ENCODE assay signal across 11 mouse cellular contexts in genomic region chr11:109884801-109885200, GRCm38 (mm10). TPM values are rescaled to one million over a fixed set of nuclear protein-coding genes. Genes with fewer than 3 reads are reported as not detected.
A peak's percentile ranks its signal among the peaks of the same experiment; 100 is the strongest.
DNase-seq lines count a peak whose midpoint lies in the region; ATAC-seq lines count a peak whose summit lies in the region.
"Had no signal": no experiment of that assay in that cellular context is flagged by ENCODE, and none has a peak within 500 bp of the region (broad histone marks: within the 10 kb centered on the region; RNA-seq: fewer than 3 reads in every experiment).

No protein-coding gene starts in this region.

- 26% methylated on average over 4 of the region's 4 CpGs for WGBS in lung, embryonic 15.5 days
- 93% methylated on average over 4 of the region's 4 CpGs for WGBS in midbrain, embryonic 13.5 days

- H3K9me3 ChIP-seq in lung, embryonic 15.5 days, result no peaks in the 10 kb centered on the region
- no peaks in the 10 kb centered on the region for H3K9me3 ChIP-seq in midbrain, embryonic 13.5 days
- H3K9me3 ChIP-seq: liver, embryonic 12.5 days; midbrain, embryonic 15.5 days had no signal

- peak; percentile 92 for ATAC-seq in lung, embryonic 15.5 days (ENCODE audit: borderline replicate concordance, extremely low read depth, low FRiP score, low TSS enrichment)
- ATAC-seq in midbrain, embryonic 13.5 days, result no peak
- ATAC-seq: liver, embryonic 12.5 days; midbrain, embryonic 15.5 days had no signal

- peaks cover 13% of the 10 kb centered on the region for H3K4me1 ChIP-seq in lung, embryonic 15.5 days
- no peaks in the 10 kb centered on the region for H3K4me1 ChIP-seq in midbrain, embryonic 13.5 days (replicated peaks)
- H3K4me1 ChIP-seq: liver, embryonic 12.5 days; midbrain, embryonic 15.5 days had no signal

- peak overlapping the region; percentile 57; the same call in 1 of the 2 replicates for H3K27ac ChIP-seq in lung, embryonic 15.5 days
- no peak overlapping the region for H3K27ac ChIP-seq in midbrain, embryonic 13.5 days
- H3K27ac ChIP-seq: liver, embryonic 12.5 days; midbrain, embryonic 15.5 days had no signal

- peak; percentile 80 for DNase-seq in gastrocnemius, adult 18-20 months (ENCODE audit: low spot score)
- DNase-seq in gastrocnemius, postnatal 10 days, result no peak
- peak; percentile 64 for DNase-seq in Muller cell, postnatal 12 days (ENCODE audit: inconsistent ontology term)
- peak; percentile 74 for DNase-seq in heart, adult 8-10 months (ENCODE audit: low spot score)
- DNase-seq in spleen, postnatal 4 days (ENCODE audit: low spot score in 2 of 2), result no peak
- DNase-seq in left cerebral cortex, adult 11 months (ENCODE audit: low spot score), result no peak
- DNase-seq: cerebellum, adult 11 months had no signal

- H3K36me3 ChIP-seq in lung, embryonic 15.5 days, result no peaks in the 10 kb centered on the region
- no peaks in the 10 kb centered on the region for H3K36me3 ChIP-seq in midbrain, embryonic 13.5 days
- H3K36me3 ChIP-seq: liver, embryonic 12.5 days; midbrain, embryonic 15.5 days had no signal

- H3K27me3 ChIP-seq in lung, embryonic 15.5 days, result no peaks in the 10 kb centered on the region
- no peaks in the 10 kb centered on the region for H3K27me3 ChIP-seq in midbrain, embryonic 13.5 days
- H3K27me3 ChIP-seq: liver, embryonic 12.5 days; midbrain, embryonic 15.5 days had no signal

- no peak overlapping the region for H3K4me2 ChIP-seq in lung, embryonic 15.5 days
- no peak overlapping the region for H3K4me2 ChIP-seq in midbrain, embryonic 13.5 days (replicated peaks)
- H3K4me2 ChIP-seq: liver, embryonic 12.5 days; midbrain, embryonic 15.5 days had no signal

- no peak overlapping the region for H3K4me3 ChIP-seq in lung, embryonic 15.5 days
- no peak overlapping the region for H3K4me3 ChIP-seq in midbrain, embryonic 13.5 days (replicated peaks)
- H3K4me3 ChIP-seq: liver, embryonic 12.5 days; midbrain, embryonic 15.5 days had no signal

- H3K9ac ChIP-seq in lung, embryonic 15.5 days, result no peak overlapping the region
- H3K9ac ChIP-seq in midbrain, embryonic 13.5 days (replicated peaks), result no peak overlapping the region
- H3K9ac ChIP-seq: liver, embryonic 12.5 days; midbrain, embryonic 15.5 days had no signal

RNA-seq across cellular contexts. Expression of gene 1700012B07Rik, which starts 57.0 kb away (rescaled TPM):
- total RNA-seq in gastrocnemius, adult 18-20 months (2021), result not detected
- total RNA-seq in gastrocnemius, postnatal 10 days (2021), result not detected
- not detected for total RNA-seq in heart, adult 8-10 months (2022)
- not detected in 2 replicates for polyA plus RNA-seq in lung, embryonic 15.5 days (2015; fragmentation: Nextera tagmentation; extraction: Ambion mirVana)
- polyA plus RNA-seq in midbrain, embryonic 13.5 days (2015; fragmentation: Nextera tagmentation; extraction: Ambion mirVana), result not detected in 2 replicates
- polyA plus RNA-seq: liver, embryonic 12.5 days; midbrain, embryonic 15.5 days had no signal

Comparison
In these comparisons a context has a peak if more than half of its experiments do, and no peak if none do; other contexts are left out.
1. DNase-seq: peak in gastrocnemius, adult 18-20 months (single experiment), Muller cell, postnatal 12 days (single experiment) and heart, adult 8-10 months (single experiment); none in gastrocnemius, postnatal 10 days (single experiment), spleen, postnatal 4 days (0 of 2) and left cerebral cortex, adult 11 months (single experiment).